Mouse (Mus musculus) intestine, embryonic 14.5 days (tissue): ENCODE data around the gene Cdh23. TPM values are rescaled to one million over a fixed set of nuclear protein-coding genes. Genes with fewer than 3 reads are reported as not detected.
"Not testable (repeated sequence)": the region's sequence is repeated elsewhere in the genome, so short reads cannot be mapped to it uniquely, and the experiment has no call there.

Experiments used
- ATAC-seq: fragments of 200-750 bp; cut with Nextera tagmentation; replicated peaks from 2 replicates; pipeline ENCODE4 v1.8.0; 2017; ENCODE audit warnings: low read depth, moderate number of reproducible peaks, moderate TSS enrichment, moderate library complexity; ENCODE audit not compliant: low FRiP score, low TSS enrichment
- DNase-seq: peaks from one replicate; pipeline ENCODE4 v3.0.0-alpha.2; 2018; ENCODE audit warnings: low spot score
- H3K27ac ChIP-seq: fragments of 300-500 bp; sonication (generic); 2 replicates; pipeline ENCODE4 v1.5.1; 2014; ENCODE audit warnings: low read depth, mild to moderate bottlenecking, control low read depth
- H3K27me3 ChIP-seq: fragments of 300-500 bp; sonication (generic); replicated peaks from 2 replicates; pipeline ENCODE4 v1.6.1; 2014; ENCODE audit warnings: low read length, control low read depth; ENCODE audit not compliant: control insufficient read depth, insufficient read depth
- H3K36me3 ChIP-seq: fragments of 300-500 bp; sonication (generic); 2 replicates; pipeline ENCODE4 v1.6.1; 2014; ENCODE audit warnings: low read length, control low read depth; ENCODE audit not compliant: control insufficient read depth, insufficient read depth
- H3K4me1 ChIP-seq: fragments of 300-500 bp; sonication (generic); replicated peaks from 2 replicates; pipeline ENCODE4 v1.6.1; 2014; ENCODE audit warnings: low read length, control low read depth, mixed read lengths; ENCODE audit not compliant: control insufficient read depth, insufficient read depth
- H3K4me2 ChIP-seq: fragments of 300-500 bp; sonication (generic); 2 replicates; pipeline ENCODE4 v1.6.1; 2014; ENCODE audit warnings: low read length
- H3K4me3 ChIP-seq: fragments of 300-500 bp; sonication (generic); 2 replicates; pipeline ENCODE4 v1.5.1; 2014; ENCODE audit warnings: low read depth, low read length, control low read depth, mixed read lengths
- H3K9ac ChIP-seq: fragments of 300-500 bp; sonication (generic); 2 replicates; pipeline ENCODE4 v1.6.1; 2014; ENCODE audit warnings: mild to moderate bottlenecking, low read length
- H3K9me3 ChIP-seq: fragments of 300-500 bp; sonication (generic); 2 replicates; pipeline ENCODE4 v1.6.1; 2016; ENCODE audit warnings: low read length, control low read depth; ENCODE audit not compliant: control insufficient read depth
- WGBS: fragments of 180-500 bp; shearing (Covaris S2); extraction: QIAGEN DNeasy Blood & Tissue Kit; methylation state at CpG from one replicate; pipeline ENCODE4 v1.1.7; 2014; 5-methylcytosine and 5-hydroxymethylcytosine counted together
- polyA plus RNA-seq: library from polyadenylated mRNA; unstranded; fragments of >200 nt; fragmentation: Nextera tagmentation; extraction: Ambion mirVana; gene quantifications from 2 replicates; pipeline ENCODE4 v1.2.1, GENCODE M21; 2014

The Cdh23 gene
- polyA plus RNA-seq = 0.78 and 1.0 TPM in 2 replicates

- H3K9ac ChIP-seq = no peak within 1 kb of the TSS
- no peaks in the 10 kb centered on the region for H3K36me3 ChIP-seq
- H3K27me3 ChIP-seq = no peaks in the 10 kb centered on the region
- DNase-seq (no peak), ATAC-seq (no peak)
- H3K4me1 ChIP-seq = peaks cover 5% of the 10 kb centered on the region; the same call in 1 of the 2 replicates
- H3K9me3 ChIP-seq = no peaks in the 10 kb centered on the region
- no peak within 1 kb of the TSS for H3K27ac ChIP-seq
- WGBS = 83% methylated on average over 6 of the region's 6 CpGs
- no peak within 1 kb of the TSS for H3K4me2 ChIP-seq
- H3K4me3 ChIP-seq = no peak within 1 kb of the TSS
These were observed at the start of gene Cdh23 for GRCm38 (mm10) chr10:60696390-60696789. Gene Cdh23 (minus strand): TSS chr10:60696490.

- WGBS = 91% methylated on average over 14 of the region's 14 CpGs
- no peak overlapping the region for H3K27ac ChIP-seq
- no peak for ATAC-seq
- no peaks in the 10 kb centered on the region for H3K4me1 ChIP-seq
- no peak overlapping the region for H3K9ac ChIP-seq
- no peaks in the 10 kb centered on the region for H3K27me3 ChIP-seq
- H3K9me3 ChIP-seq = no peaks in the 10 kb centered on the region
- H3K36me3 ChIP-seq = peaks cover 18% of the 10 kb centered on the region; the same call in 1 of the 2 replicates
- no peak overlapping the region for H3K4me3 ChIP-seq
- H3K4me2 ChIP-seq = no peak overlapping the region
- no peak for DNase-seq
These were observed 48.4 kb upstream of the Cdh23 start for GRCm38 (mm10) chr10:60744543-60745290.

GRCm38 (mm10) chr10:60743681-60744080 is 47.4 kb upstream of the Cdh23 start:
- peaks cover 10% of the 10 kb centered on the region; the same call in 1 of the 2 replicates for H3K36me3 ChIP-seq
- no peaks in the 10 kb centered on the region for H3K9me3 ChIP-seq
- no peak for ATAC-seq
- no peak overlapping the region for H3K9ac ChIP-seq
- no peak overlapping the region for H3K4me3 ChIP-seq
- H3K4me1 ChIP-seq = no peaks in the 10 kb centered on the region
- DNase-seq = no peak
- H3K27ac ChIP-seq = no peak overlapping the region
- WGBS = 72% methylated on average over 9 of the region's 9 CpGs
- no peak overlapping the region for H3K4me2 ChIP-seq
- no peaks in the 10 kb centered on the region for H3K27me3 ChIP-seq

- H3K36me3 ChIP-seq = peaks cover 3% of the 10 kb centered on the region; the same call in 1 of the 2 replicates
- 79% methylated on average over 6 of the region's 6 CpGs for WGBS
- no peak overlapping the region for H3K27ac ChIP-seq
- DNase-seq = no peak
- no peaks in the 10 kb centered on the region for H3K4me1 ChIP-seq
- H3K4me3 ChIP-seq = no peak overlapping the region
- no peak for ATAC-seq
- no peaks in the 10 kb centered on the region for H3K27me3 ChIP-seq
- no peak overlapping the region for H3K4me2 ChIP-seq
- H3K9ac ChIP-seq = no peak overlapping the region
- H3K9me3 ChIP-seq = no peaks in the 10 kb centered on the region
These were observed 46.7 kb upstream of the Cdh23 start for GRCm38 (mm10) chr10:60742942-60743341.

- not testable (repeated sequence) for H3K9ac ChIP-seq, H3K9me3 ChIP-seq
- WGBS = 70% methylated on average over 1 of the region's 1 CpGs
These were observed 46.0 kb upstream of the Cdh23 start for GRCm38 (mm10) chr10:60742296-60742695.

GRCm38 (mm10) chr10:60741435-60741834 is 45.1 kb upstream of the Cdh23 start:
- Histone ChIP-seq H3K4me3 (no peak overlapping the region), H3K27ac (no peak overlapping the region), H3K36me3 (peaks cover 8% of the 10 kb centered on the region; the same call in 1 of the 2 replicates), H3K4me2 (no peak overlapping the region), H3K9ac (no peak overlapping the region), H3K27me3 (no peaks in the 10 kb centered on the region), H3K4me1 (no peaks in the 10 kb centered on the region), H3K9me3 (no peaks in the 10 kb centered on the region)
- DNase-seq (no peak), ATAC-seq (no peak)
- 82% methylated on average over 7 of the region's 7 CpGs for WGBS

More at GRCm38 (mm10) chr10:60742296-60742695, 46.0 kb upstream of the Cdh23 start:
- not testable (repeated sequence) for ATAC-seq, H3K4me1 ChIP-seq, H3K4me2 ChIP-seq, DNase-seq, H3K27me3 ChIP-seq, H3K36me3 ChIP-seq, H3K4me3 ChIP-seq, H3K27ac ChIP-seq

- H3K4me1 ChIP-seq = no peaks in the 10 kb centered on the region
- no peak for ATAC-seq
- H3K4me3 ChIP-seq = no peak overlapping the region
- H3K9me3 ChIP-seq = no peaks in the 10 kb centered on the region
- no peak overlapping the region for H3K9ac ChIP-seq
- DNase-seq = no peak
- H3K4me2 ChIP-seq = no peak overlapping the region
- H3K27ac ChIP-seq = no peak overlapping the region
- 95% methylated on average over 4 of the region's 4 CpGs for WGBS
- no peaks in the 10 kb centered on the region for H3K27me3 ChIP-seq
- H3K36me3 ChIP-seq = 0 out of 2 replicates have a peak, but pooled peaks cover 5% of the 10 kb centered on the region
These were observed 43.5 kb upstream of the Cdh23 start for GRCm38 (mm10) chr10:60739619-60740363.

GRCm38 (mm10) chr10:60737886-60738640 is 41.8 kb upstream of the Cdh23 start:
- H3K27me3 ChIP-seq = no peaks in the 10 kb centered on the region
- H3K4me1 ChIP-seq = no peaks in the 10 kb centered on the region
- H3K9ac ChIP-seq = no peak overlapping the region
- DNase-seq (no peak), ATAC-seq (no peak)
- H3K4me3 ChIP-seq = no peak overlapping the region
- H3K27ac ChIP-seq = no peak overlapping the region
- no peak overlapping the region for H3K4me2 ChIP-seq
- no peaks in the 10 kb centered on the region for H3K9me3 ChIP-seq
- WGBS = 76% methylated on average over 7 of the region's 9 CpGs
- 0 out of 2 replicates have a peak, but pooled peaks cover 5% of the 10 kb centered on the region for H3K36me3 ChIP-seq
